Mouse (Mus musculus) MEL (cell line): Measurements from ENCODE around the gene Zfp335. TPM values are rescaled to one million over a fixed set of nuclear protein-coding genes. Genes with fewer than 3 reads are reported as not detected.
"Not testable (repeated sequence)": the region's sequence is repeated elsewhere in the genome, so short reads cannot be mapped to it uniquely, and the experiment has no call there.

ENCODE experiments used
- DNase-seq: peaks from one replicate; pipeline ENCODE4 v3.0.0; 2011; ENCODE audit warnings: low read depth, low spot score
- H3K27ac ChIP-seq: 2 replicates; pipeline ENCODE4 v1.5.1; 2012; ENCODE audit warnings: low read depth, mild to moderate bottlenecking, control low read depth, low read length, moderate library complexity; ENCODE audit not compliant: control insufficient read depth
- H3K27me3 ChIP-seq, 2 experiments: fragments of 150-350 bp in 1 of 2; sonication (generic) in 1 of 2; 2 replicates each; pipeline ENCODE4 v1.6.1; 2012; ENCODE audit warnings: low read length in 2 of 2, mild to moderate bottlenecking in 2 of 2, improper control_type of control experiment in 1 of 2, moderate library complexity in 1 of 2; ENCODE audit not compliant: insufficient read depth in 2 of 2, control insufficient read depth in 1 of 2
- H3K36me3 ChIP-seq, 2 experiments: 2 replicates each; pipeline ENCODE4 v1.6.1; 2012 to 2014; ENCODE audit warnings: low read length in 2 of 2, improper control_type of control experiment in 1 of 2, inconsistent platforms in 1 of 2, mild to moderate bottlenecking in 1 of 2; ENCODE audit not compliant: insufficient read depth in 2 of 2, control insufficient read depth in 1 of 2
- H3K4me1 ChIP-seq, 2 experiments: fragments of 150-350 bp in 1 of 2; sonication (generic) in 1 of 2; 2 replicates each; pipeline ENCODE4 v1.6.1; 2012; ENCODE audit warnings: low read length in 2 of 2, improper control_type of control experiment in 1 of 2, mild to moderate bottlenecking in 1 of 2; ENCODE audit not compliant: insufficient read depth in 2 of 2, control insufficient read depth in 1 of 2
- H3K4me3 ChIP-seq, 2 experiments: fragments of 150-350 bp in 1 of 2; sonication (generic) in 1 of 2; 2 replicates each; pipeline ENCODE4 v1.5.1; 2012; ENCODE audit warnings: low read depth in 2 of 2, low read length in 2 of 2, mild to moderate bottlenecking in 2 of 2, moderate library complexity in 2 of 2, control low read depth in 1 of 2, improper control_type of control experiment in 1 of 2; ENCODE audit not compliant: control insufficient read depth in 1 of 2, insufficient read depth in 1 of 2
- H3K79me2 ChIP-seq: 2 replicates; pipeline ENCODE4 v1.6.1; 2012; ENCODE audit warnings: mild to moderate bottlenecking, low read length, moderate library complexity; ENCODE audit not compliant: control insufficient read depth, poor library complexity, insufficient read depth
- H3K9ac ChIP-seq: 2 replicates; pipeline ENCODE4 v1.6.1; 2012; ENCODE audit warnings: low read depth, mild to moderate bottlenecking, control low read depth, low read length, moderate library complexity; ENCODE audit not compliant: control insufficient read depth, poor library complexity, severe bottlenecking
- H3K9me3 ChIP-seq: fragments of 150-350 bp; sonication (generic); replicated peaks from 2 replicates; pipeline ENCODE4 v1.6.1; 2012; ENCODE audit warnings: mild to moderate bottlenecking, low read length, improper control_type of control experiment, moderate library complexity; ENCODE audit not compliant: insufficient read depth
- CHD2 ChIP-seq: IDR thresholded peaks from 2 replicates; pipeline ENCODE4 v1.6.1; 2011; ENCODE audit warnings: low read length, improper control_type of control experiment
- CTCF ChIP-seq, 3 experiments: IDR thresholded peaks in 2 of 3; conservative IDR thresholded peaks in 1 of 3; 2 replicates each; pipeline ENCODE4 v1.5.1; 2011 to 2012; ENCODE audit warnings: low read length in 3 of 3, low read depth in 2 of 3, mild to moderate bottlenecking in 2 of 3, improper control_type of control experiment in 1 of 3, inconsistent platforms in 1 of 3, mixed read lengths in 1 of 3, moderate library complexity in 1 of 3; ENCODE audit not compliant: control insufficient read depth in 1 of 3, insufficient read depth in 1 of 3, poor library complexity in 1 of 3, severe bottlenecking in 1 of 3
- ELF1 ChIP-seq: IDR thresholded peaks from 2 replicates; pipeline ENCODE4 v1.6.1; 2014; ENCODE audit warnings: low read depth, mild to moderate bottlenecking, inconsistent platforms, low read length, improper control_type of control experiment, moderate library complexity
- EP300 ChIP-seq, 2 experiments: IDR thresholded peaks; 2 replicates each; pipeline ENCODE4 v1.6.1; 2011; ENCODE audit warnings: improper control_type of control experiment in 2 of 2, low read length in 2 of 2, low read depth in 1 of 2, mild to moderate bottlenecking in 1 of 2
- ETS1 ChIP-seq: IDR thresholded peaks from 2 replicates; pipeline ENCODE4 v1.6.1; 2012; ENCODE audit warnings: low read depth, mild to moderate bottlenecking, inconsistent platforms, low read length, improper control_type of control experiment, moderate library complexity
- GATA1 ChIP-seq: IDR thresholded peaks from 2 replicates; pipeline ENCODE4 v1.6.1; 2011; ENCODE audit warnings: low read depth, low read length, improper control_type of control experiment
- HCFC1 ChIP-seq: IDR thresholded peaks from 2 replicates; pipeline ENCODE4 v1.6.1; 2012; ENCODE audit warnings: low read depth, mild to moderate bottlenecking, inconsistent platforms, low read length, improper control_type of control experiment, moderate library complexity
- JUND ChIP-seq: IDR thresholded peaks from 2 replicates; pipeline ENCODE4 v1.6.1; 2011; ENCODE audit warnings: low read depth, mild to moderate bottlenecking, improper control_type of control experiment, low read length
- MAZ ChIP-seq: IDR thresholded peaks from 2 replicates; pipeline ENCODE4 v1.6.1; 2012; ENCODE audit warnings: low read depth, mild to moderate bottlenecking, inconsistent platforms, low read length, improper control_type of control experiment
- MEF2A ChIP-seq: IDR thresholded peaks from 2 replicates; pipeline ENCODE4 v1.6.1; 2014; ENCODE audit warnings: low read depth, mild to moderate bottlenecking, inconsistent platforms, low read length, improper control_type of control experiment; ENCODE audit not compliant: poor library complexity, insufficient replicate concordance, severe bottlenecking; ENCODE audit errors: extremely low read depth
- MXI1 ChIP-seq: IDR thresholded peaks from 2 replicates; pipeline ENCODE4 v1.6.1; 2011; ENCODE audit warnings: mild to moderate bottlenecking, low read depth, low read length, improper control_type of control experiment
- MYB ChIP-seq: IDR thresholded peaks from 2 replicates; pipeline ENCODE4 v1.6.1; 2011; ENCODE audit warnings: mild to moderate bottlenecking, low read depth, low read length, improper control_type of control experiment
- NELFE ChIP-seq: IDR thresholded peaks from 2 replicates; pipeline ENCODE4 v1.6.1; 2011; ENCODE audit warnings: low read depth, low read length, improper control_type of control experiment
- POLR2A ChIP-seq, 2 experiments: IDR thresholded peaks; 2 replicates each; pipeline ENCODE4 v1.6.1; 2011 to 2012; ENCODE audit warnings: low read length in 2 of 2, mild to moderate bottlenecking in 2 of 2, control low read depth in 1 of 2, improper control_type of control experiment in 1 of 2, low read depth in 1 of 2, moderate library complexity in 1 of 2; ENCODE audit not compliant: control insufficient read depth in 1 of 2, insufficient read depth in 1 of 2, poor library complexity in 1 of 2
- RAD21 ChIP-seq: IDR thresholded peaks from 2 replicates; pipeline ENCODE4 v1.6.1; 2011; ENCODE audit warnings: mild to moderate bottlenecking, low read depth, low read length, improper control_type of control experiment
- RCOR1 ChIP-seq: IDR thresholded peaks from 2 replicates; pipeline ENCODE4 v1.6.1; 2012; ENCODE audit warnings: low read depth, mild to moderate bottlenecking, inconsistent platforms, low read length, improper control_type of control experiment
- SIN3A ChIP-seq: IDR thresholded peaks from 2 replicates; pipeline ENCODE4 v1.6.1; 2012; ENCODE audit warnings: low read length, improper control_type of control experiment, inconsistent platforms
- SMC3 ChIP-seq: IDR thresholded peaks from 2 replicates; pipeline ENCODE4 v1.6.1; 2011; ENCODE audit warnings: low read depth, low read length, improper control_type of control experiment
- TAL1 ChIP-seq: IDR thresholded peaks from 2 replicates; pipeline ENCODE4 v1.6.1; 2012; ENCODE audit warnings: mild to moderate bottlenecking, inconsistent platforms, low read length, moderate library complexity, mixed read lengths
- TBP ChIP-seq: IDR thresholded peaks from 2 replicates; pipeline ENCODE4 v1.8.0; 2011; ENCODE audit warnings: low read depth, low read length, improper control_type of control experiment
- TCF12 ChIP-seq: IDR thresholded peaks from 2 replicates; pipeline ENCODE4 v1.6.1; 2014; ENCODE audit warnings: low read depth, mild to moderate bottlenecking, inconsistent platforms, low read length, improper control_type of control experiment, moderate library complexity
- USF1 ChIP-seq: IDR thresholded peaks from 2 replicates; pipeline ENCODE4 v1.6.1; 2014; ENCODE audit warnings: low read depth, mild to moderate bottlenecking, inconsistent platforms, low read length, improper control_type of control experiment, moderate library complexity
- ZNF384 ChIP-seq: IDR thresholded peaks from 2 replicates; pipeline ENCODE4 v1.6.1; 2012; ENCODE audit warnings: low read depth, mild to moderate bottlenecking, inconsistent platforms, low read length, improper control_type of control experiment
- polyA plus RNA-seq, 2 experiments: library from polyadenylated mRNA; stranded (reverse) in 1 of 2; unstranded in 1 of 2; fragments of >175 nt in 1 of 2; fragments of >200 nt in 1 of 2; gene quantifications; 2 replicates each; pipeline versions ENCODE4 v1.2.1 to v1.2.4; 2012; ENCODE audit warnings: low replicate concordance in 2 of 2, low read depth in 1 of 2; ENCODE audit not compliant: insufficient read length in 2 of 2, insufficient read depth in 1 of 2, missing spikeins in 1 of 2
- total RNA-seq: library from RNA; depleted of rRNA; stranded (reverse); fragments of 300-350 nt; gene quantifications from 2 replicates; pipeline ENCODE4 v1.2.3, GENCODE M21; 2012

Gene Zfp335
- total and polyA plus RNA-seq, 3 experiments = 12.6 to 24.1 TPM; not detected in 1

GRCm38 (mm10) chr2:164864593-164864992, 47.0 kb downstream of the Zfp335 start (continued):
- TF ChIP-seq HCFC1 (no peak), ZNF384 (no peak), SMC3 (0 out of 2 replicates have a peak, but pooled peaks have one; percentile 6)

GRCm38 (mm10) chr2:164863411-164863810, 48.1 kb downstream of the Zfp335 start:
- H3K9ac ChIP-seq, H3K27me3 ChIP-seq, H3K9me3 ChIP-seq, H3K27ac ChIP-seq, H3K4me3 ChIP-seq, H3K79me2 ChIP-seq: not testable (repeated sequence)
- Histone ChIP-seq H3K36me3 (peaks cover 0 to 23% of the 10 kb centered on the region in 2 experiments; a peak in 2 of 4 replicates), H3K4me1 (peaks cover 24 to 45% of the 10 kb centered on the region in 2 experiments)
- peak; percentile 83 for TF ChIP-seq TBP
- TF ChIP-seq POLR2A (IDR thresholded peaks at IDR 0.05; ENCODE audit: control insufficient read depth in 1 of 2, insufficient read depth in 1 of 2, low read depth in 1 of 2, low read length in 2 of 2, poor library complexity in 1 of 2) = peak in 1 of 2 experiments; percentile 62; a peak in 1 of 4 replicates
- TF ChIP-seq NELFE = peak; percentile 58
- DNase-seq = peak; percentile 46

- Histone ChIP-seq H3K9ac (peak overlapping the region; percentile 9; the same call in 1 of the 2 replicates), H3K27ac (peak overlapping the region; percentile 66)
- DNase-seq = peak; percentile 83
Observed at GRCm38 (mm10) chr2:164862179-164862861, 49.2 kb downstream of the Zfp335 start.

More at GRCm38 (mm10) chr2:164862179-164862861, 49.2 kb downstream of the Zfp335 start:
- H3K4me1 ChIP-seq = peaks cover 26 to 46% of the 10 kb centered on the region in 2 experiments
- no peaks in the 10 kb centered on the region for H3K27me3 ChIP-seq
- H3K9me3 ChIP-seq = no peaks in the 10 kb centered on the region
- peaks cover 0 to 25% of the 10 kb centered on the region in 2 experiments; a peak in 2 of 4 replicates for H3K36me3 ChIP-seq
- TF ChIP-seq GATA1 (peak; percentile 56), HCFC1 (peak; percentile 24; the same call in 1 of the 2 replicates), RCOR1 (peak; percentile 85), ETS1 (peak; percentile 72), RAD21 (no peak), JUND (no peak), TBP (no peak), TCF12 (peak; percentile 86), EP300 (IDR thresholded peaks at IDR 0.05; ENCODE audit: low read depth in 1 of 2, low read length in 2 of 2) (peak; percentile 75 to 93), CHD2 (no peak), ELF1 (peak; percentile 58), USF1 (0 out of 2 replicates have a peak, but pooled peaks have one; percentile 14), MAZ (peak; percentile 37; the same call in 1 of the 2 replicates), MEF2A (no peak), NELFE (no peak), MXI1 (0 out of 2 replicates have a peak, but pooled peaks have one; percentile 34), TAL1 (peak; percentile 87), CTCF (IDR thresholded peaks at IDR 0.05 in 2 of 3, conservative IDR thresholded peaks at IDR 0.05 in 1 of 3; ENCODE audit: control insufficient read depth in 1 of 3, insufficient read depth in 1 of 3, low read depth in 2 of 3, low read length in 3 of 3, poor library complexity in 1 of 3, severe bottlenecking in 1 of 3) (no peak), SIN3A (peak; percentile 55), MYB (no peak; the same call in 1 of the 2 replicates)
- H3K4me3 ChIP-seq = peak overlapping the region in 1 of 2 experiments; percentile 5; a peak in 1 of 4 replicates
- no peaks in the 10 kb centered on the region for H3K79me2 ChIP-seq
